14 mouse cellular contexts compared by ENCODE assay signal in the genomic region with DNA sequence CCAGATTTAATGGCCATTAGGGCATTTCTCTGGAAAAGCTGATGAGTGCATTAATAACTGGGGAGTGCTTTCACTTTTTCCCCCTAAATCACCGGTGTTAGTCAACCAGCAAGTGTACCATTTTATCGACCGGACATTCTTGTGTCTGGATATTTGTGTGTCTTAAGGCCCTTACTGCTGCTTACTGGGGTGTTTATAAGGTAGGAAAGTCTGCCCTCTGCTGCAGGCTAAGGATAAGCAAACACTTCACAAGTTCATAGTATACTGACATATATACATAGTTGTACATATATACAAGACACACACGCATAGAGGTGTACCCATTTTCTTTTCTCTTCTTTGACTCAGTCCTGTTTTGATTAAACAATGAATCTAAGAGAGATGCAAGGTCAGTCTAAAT. TPM values are rescaled to one million over a fixed set of nuclear protein-coding genes. Genes with fewer than 3 reads are reported as not detected.
DNase-seq lines count a peak whose midpoint lies in the region; ATAC-seq and TF ChIP-seq lines count a peak whose summit lies in the region.
"Had no signal": no experiment of that assay in that cellular context is flagged by ENCODE, and none has a peak within 500 bp of the region (broad histone marks: within the 10 kb centered on the region; RNA-seq: fewer than 3 reads in every experiment).

No protein-coding gene starts in this region.

- peak; percentile 6 to 10 for DNase-seq in cerebellum, adult 18-20 months
- peak; percentile 34 for DNase-seq in liver, adult 2 months (ENCODE audit: extremely low read depth, low read depth, low spot score)
- no peak for DNase-seq in liver
- peak; percentile 48 for DNase-seq in forelimb bud, embryonic 11.5 days (ENCODE audit: low read depth, low spot score)
- DNase-seq: adrenal gland, adult 8-10 months; right cerebral cortex, adult 18-20 months had no signal

- WGBS in hindbrain, embryonic 13.5 days = 75% methylated on average over 4 of the region's 4 CpGs
- 87% methylated on average over 4 of the region's 4 CpGs for WGBS in hindbrain, embryonic 12.5 days
- WGBS in liver, adult 2 months = 82% methylated on average over 4 of the region's 4 CpGs

- no peak for ATAC-seq in cerebellum, adult (ENCODE audit: insufficient number of reproducible peaks, low FRiP score, low TSS enrichment)
- no peak for ATAC-seq in hindbrain, embryonic 13.5 days (ENCODE audit: low FRiP score)
- ATAC-seq in hindbrain, embryonic 12.5 days (ENCODE audit: low FRiP score) = no peak
- ATAC-seq in inflammation-experienced regulatory T-cells, adult 6 months = no peak

- no peaks in the 10 kb centered on the region for H3K36me3 ChIP-seq in hindbrain, embryonic 13.5 days
- H3K36me3 ChIP-seq in hindbrain, embryonic 12.5 days = no peaks in the 10 kb centered on the region
- no peaks in the 10 kb centered on the region for H3K36me3 ChIP-seq in liver, adult 2 months (ENCODE audit: control insufficient read depth, insufficient read depth, low read length)
- H3K36me3 ChIP-seq: forebrain, embryonic 12.5 days had no signal

- 0 out of 2 replicates have a peak, but pooled peaks cover 6% of the 10 kb centered on the region for H3K27me3 ChIP-seq in hindbrain, embryonic 13.5 days
- H3K27me3 ChIP-seq in hindbrain, embryonic 12.5 days = no peaks in the 10 kb centered on the region
- H3K27me3 ChIP-seq in liver, adult 2 months (ENCODE audit: control insufficient read depth, insufficient read depth, low read length) = no peaks in the 10 kb centered on the region
- H3K27me3 ChIP-seq: forebrain, embryonic 12.5 days had no signal

- 0 out of 2 replicates have a peak overlapping the region, but pooled peaks have one; percentile 8 for H3K27ac ChIP-seq in hindbrain, embryonic 13.5 days
- H3K27ac ChIP-seq in hindbrain, embryonic 12.5 days = no peak overlapping the region
- no peak overlapping the region for H3K27ac ChIP-seq in liver, adult 2 months (replicated peaks; ENCODE audit: insufficient read depth, low read depth, low read length)
- H3K27ac ChIP-seq: forebrain, embryonic 12.5 days; macrophage had no signal

- no peaks in the 10 kb centered on the region for H3K79me2 ChIP-seq in liver, adult 2 months (ENCODE audit: control insufficient read depth, insufficient read depth, low read length)

- H3K9me3 ChIP-seq in hindbrain, embryonic 13.5 days = no peaks in the 10 kb centered on the region
- no peaks in the 10 kb centered on the region for H3K9me3 ChIP-seq in hindbrain, embryonic 12.5 days (replicated peaks)
- H3K9me3 ChIP-seq: forebrain, embryonic 12.5 days had no signal

- H3K4me3 ChIP-seq in hindbrain, embryonic 13.5 days = no peak overlapping the region
- H3K4me3 ChIP-seq in hindbrain, embryonic 12.5 days = no peak overlapping the region
- no peak overlapping the region for H3K4me3 ChIP-seq in liver, adult 2 months (ENCODE audit: insufficient read depth, low read depth, low read length)
- H3K4me3 ChIP-seq: forebrain, embryonic 12.5 days had no signal

- H3K4me2 ChIP-seq in hindbrain, embryonic 13.5 days = no peak overlapping the region
- no peak overlapping the region for H3K4me2 ChIP-seq in hindbrain, embryonic 12.5 days (replicated peaks)
- H3K4me2 ChIP-seq: forebrain, embryonic 12.5 days; heart, embryonic 11.5 days had no signal

- TF ChIP-seq CTCF in liver, adult 2 months (IDR thresholded peaks at IDR 0.05; ENCODE audit: low read depth, low read length) = 0 out of 2 replicates have a peak, but pooled peaks have one; percentile 13

- H3K4me1 ChIP-seq in hindbrain, embryonic 13.5 days (replicated peaks) = no peaks in the 10 kb centered on the region
- no peaks in the 10 kb centered on the region for H3K4me1 ChIP-seq in hindbrain, embryonic 12.5 days
- H3K4me1 ChIP-seq in liver, adult 2 months (ENCODE audit: control insufficient read depth, insufficient read depth, low read length) = no peaks in the 10 kb centered on the region
- H3K4me1 ChIP-seq: forebrain, embryonic 12.5 days had no signal

- H3K9ac ChIP-seq in hindbrain, embryonic 13.5 days = no peak overlapping the region
- H3K9ac ChIP-seq in hindbrain, embryonic 12.5 days = no peak overlapping the region
- no peak overlapping the region for H3K9ac ChIP-seq in liver, adult 2 months (ENCODE audit: low read depth, low read length)
- H3K9ac ChIP-seq: forebrain, embryonic 12.5 days had no signal

- no peak for TF ChIP-seq POLR2A in liver, adult 2 months (IDR thresholded peaks at IDR 0.05; ENCODE audit: extremely low read depth, insufficient read depth, low read length)

RNA-seq across cellular contexts. Expression of gene Lrtm1, which starts 55.7 kb away (rescaled TPM):
- polyA plus RNA-seq in hindbrain, embryonic 13.5 days (2015; fragmentation: Nextera tagmentation; extraction: Ambion mirVana) = 0.31 and 0.44 TPM in 2 replicates
- polyA plus RNA-seq in hindbrain, embryonic 12.5 days (2016; fragmentation: Nextera tagmentation; extraction: Ambion mirVana) = 0.49 and 0.86 TPM in 2 replicates
- total RNA-seq in liver, adult 2 months (2014; rRNA removed) = 3.4 and 11.0 TPM in 2 replicates
- polyA plus RNA-seq in liver, adult 2 months (2012; rRNA removed) = 10.2 and 11.9 TPM in 2 replicates
- not detected for polyA plus RNA-seq in inflammation-experienced regulatory T-cells, adult 6 months (2017; shearing (Covaris generic))
- total RNA-seq: MEL had no signal
- polyA plus RNA-seq: macrophage had no signal
